Comparison of ENCODE assay signal across 21 mouse cellular contexts in the genomic region with DNA sequence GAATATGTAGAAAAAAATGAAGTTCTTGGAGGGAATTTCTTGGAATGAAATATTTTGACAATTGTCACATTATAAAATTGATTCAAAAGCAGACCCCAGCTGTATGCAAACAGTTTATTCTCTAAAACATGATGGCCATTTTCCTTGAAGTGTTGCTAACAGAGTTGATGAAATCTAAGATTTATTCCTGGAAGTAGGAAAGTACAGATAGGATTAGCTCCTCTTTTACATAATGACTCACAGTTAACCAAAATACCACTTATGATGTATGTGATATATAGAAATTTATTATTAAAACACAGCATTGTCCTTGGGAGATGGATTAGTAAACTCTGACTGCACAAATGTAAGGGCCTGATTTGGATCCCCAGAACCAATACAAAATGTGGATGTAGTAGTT.
"Had no signal": no experiment of that assay in that cellular context is flagged by ENCODE, and none has a peak within 500 bp of the region (broad histone marks: within the 10 kb centered on the region; RNA-seq: fewer than 3 reads in every experiment).

No protein-coding gene starts in this region.

- DNase-seq: cerebellum, adult 8-10 months; cerebellum, adult 9-10 months; cerebellum, adult 9-11 months; cerebellum, postnatal 10 days; cerebellum, postnatal 14 days; cerebellum, postnatal 25 days; cerebellum, postnatal 36 days; embryo, embryonic 11 days; forebrain, postnatal 0 days; gastrocnemius, adult 2 months; gastrocnemius, postnatal 10 days; gastrocnemius, postnatal 14 days; gastrocnemius, postnatal 25 days; gastrocnemius, postnatal 36 days; heart, adult 11 months; heart, adult 18-20 months; heart, adult 2 months had no signal

- ATAC-seq: forebrain, embryonic 13.5 days; forebrain, embryonic 14.5 days; forebrain, embryonic 15.5 days; forebrain, embryonic 16.5 days; forebrain, postnatal 0 days had no signal
